Mouse (Mus musculus) megakaryocyte, embryonic 14.5 days (primary cell): ENCODE measurements around the gene Gm37240.

ENCODE experiments used
- FLI1 ChIP-seq: IDR thresholded peaks from 2 replicates; pipeline ENCODE4 v1.6.1; 2012; ENCODE audit warnings: low read length, inconsistent platforms, mixed read lengths
- GATA1 ChIP-seq: IDR thresholded peaks from 3 replicates; pipeline ENCODE4 v1.6.1; 2012; ENCODE audit warnings: mixed read lengths, low read length, inconsistent platforms, borderline replicate concordance

DNA sequence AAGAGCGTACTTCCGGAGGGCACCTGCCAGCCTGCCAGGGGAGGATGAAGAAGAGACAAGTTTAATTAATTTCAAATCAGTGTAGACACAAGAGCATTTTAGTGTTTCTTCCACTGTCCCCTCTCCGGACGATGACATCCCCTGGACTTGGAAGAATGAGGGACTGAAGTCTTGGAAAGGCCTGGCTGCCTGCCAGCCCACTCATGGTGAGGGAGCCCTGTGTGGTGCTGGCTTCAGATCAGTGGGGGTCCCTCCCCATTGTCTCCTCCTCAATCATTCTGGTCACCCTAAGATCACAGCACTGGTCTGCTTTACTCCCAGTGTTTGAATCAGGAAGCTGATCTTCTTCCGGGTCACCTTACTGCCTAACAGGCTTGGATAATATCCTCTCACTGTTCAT, 1185.4 kb downstream of the Gm37240 start:
- TF ChIP-seq GATA1 = no peak
- TF ChIP-seq FLI1 = no peak
